In genomic region chr14:31654816-31655215, GRCm38 (mm10) we compare ENCODE assay signal across 1 mouse cellular context.
TF ChIP-seq lines count a peak whose summit lies in the region.

No protein-coding gene starts in this region.

TF ChIP-seq in MEL, 35 proteins besides CTCF, POLR2A, EP300 and RAD21 (continued from another document):
- TF ChIP-seq MAZ (IDR thresholded peaks at IDR 0.05; ENCODE audit: low read depth, low read length) (no peak), ETS1 (IDR thresholded peaks at IDR 0.05; ENCODE audit: low read depth, low read length) (no peak), SMC3 (IDR thresholded peaks at IDR 0.05; ENCODE audit: low read depth, low read length) (no peak), ELF1 (IDR thresholded peaks at IDR 0.05; ENCODE audit: low read depth, low read length) (no peak), MAX (IDR thresholded peaks at IDR 0.05; ENCODE audit: low read length) (no peak), ZKSCAN1 (IDR thresholded peaks at IDR 0.05; ENCODE audit: low read depth, low read length) (no peak), ZC3H11A (IDR thresholded peaks at IDR 0.05; ENCODE audit: low read depth, low read length) (no peak), SIN3A (IDR thresholded peaks at IDR 0.05; ENCODE audit: low read length) (no peak), UBTF (IDR thresholded peaks at IDR 0.05; ENCODE audit: borderline replicate concordance, insufficient read depth, low read depth, low read length) (no peak), BHLHE40 (IDR thresholded peaks at IDR 0.05; ENCODE audit: borderline replicate concordance, low read depth, low read length) (no peak), MEF2A (IDR thresholded peaks at IDR 0.05; ENCODE audit: extremely low read depth, insufficient replicate concordance, low read depth, low read length, poor library complexity, severe bottlenecking) (no peak), GATA1 (IDR thresholded peaks at IDR 0.05; ENCODE audit: low read depth, low read length) (no peak), RCOR1 (IDR thresholded peaks at IDR 0.05; ENCODE audit: low read depth, low read length) (no peak), ZNF384 (IDR thresholded peaks at IDR 0.05; ENCODE audit: low read depth, low read length) (no peak), USF2 (IDR thresholded peaks at IDR 0.05; ENCODE audit: borderline replicate concordance in 1 of 2, insufficient read depth in 1 of 2, low read depth in 1 of 2, low read length in 2 of 2) (no peak), HCFC1 (IDR thresholded peaks at IDR 0.05; ENCODE audit: low read depth, low read length) (no peak), MAFK (IDR thresholded peaks at IDR 0.05; ENCODE audit: borderline replicate concordance, low read depth, low read length) (no peak)
